Mouse (Mus musculus) frontal cortex, postnatal 25 days (tissue): ENCODE data around the gene Rapgefl1.

Experiments
- DNase-seq, 2 experiments: peaks; one replicate each; pipeline ENCODE4 v3.0.0; 2022; ENCODE audit warnings: low spot score in 2 of 2

The Rapgefl1 gene

DNA sequence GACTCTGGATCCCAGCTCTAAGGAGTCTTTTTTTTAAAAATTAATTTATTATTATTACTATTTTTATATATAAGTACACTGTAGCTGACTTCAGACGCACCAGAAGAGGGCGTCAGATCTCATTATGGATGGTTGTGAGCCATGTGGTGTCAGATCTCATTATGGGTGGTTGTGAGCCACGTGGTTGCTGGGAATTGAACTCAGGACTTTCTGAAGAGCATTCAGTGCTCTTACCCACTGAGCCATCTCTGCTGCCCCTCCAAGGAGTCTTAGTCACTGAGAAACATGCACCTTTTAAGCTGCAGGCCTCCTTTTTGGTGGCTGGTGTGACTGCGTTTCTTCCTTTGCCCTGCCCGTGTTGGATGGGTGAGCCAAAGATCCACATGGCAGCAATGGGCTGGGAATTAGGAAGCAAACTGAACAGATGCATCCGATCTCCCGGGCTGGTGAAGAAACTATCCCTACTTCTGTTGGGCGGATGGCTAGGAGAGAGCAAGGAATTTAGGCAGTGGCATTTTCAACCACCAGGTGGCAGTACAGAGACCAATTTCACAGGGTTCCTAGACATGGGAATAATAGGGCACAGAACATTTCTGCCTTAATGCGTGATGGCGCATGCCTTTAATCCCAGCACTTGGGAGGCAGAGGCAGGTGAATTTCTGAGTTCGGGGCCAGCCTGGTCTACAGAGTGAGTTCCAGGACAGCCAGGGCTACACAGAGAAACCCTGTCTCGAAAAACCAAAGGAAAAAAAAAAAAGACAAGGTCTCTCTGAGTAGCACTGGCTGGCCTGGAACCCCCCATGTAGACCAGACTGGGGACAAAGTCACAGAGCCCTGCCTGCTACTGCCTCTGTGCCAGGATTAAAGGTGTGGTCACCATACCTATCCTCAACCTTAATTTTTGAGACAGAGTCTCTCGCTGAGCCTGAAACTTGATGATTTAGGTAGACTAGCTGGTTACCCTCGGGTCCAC lies 22.5 kb downstream of the Rapgefl1 start:
- DNase-seq = peak; percentile 86 to 92

DNA sequence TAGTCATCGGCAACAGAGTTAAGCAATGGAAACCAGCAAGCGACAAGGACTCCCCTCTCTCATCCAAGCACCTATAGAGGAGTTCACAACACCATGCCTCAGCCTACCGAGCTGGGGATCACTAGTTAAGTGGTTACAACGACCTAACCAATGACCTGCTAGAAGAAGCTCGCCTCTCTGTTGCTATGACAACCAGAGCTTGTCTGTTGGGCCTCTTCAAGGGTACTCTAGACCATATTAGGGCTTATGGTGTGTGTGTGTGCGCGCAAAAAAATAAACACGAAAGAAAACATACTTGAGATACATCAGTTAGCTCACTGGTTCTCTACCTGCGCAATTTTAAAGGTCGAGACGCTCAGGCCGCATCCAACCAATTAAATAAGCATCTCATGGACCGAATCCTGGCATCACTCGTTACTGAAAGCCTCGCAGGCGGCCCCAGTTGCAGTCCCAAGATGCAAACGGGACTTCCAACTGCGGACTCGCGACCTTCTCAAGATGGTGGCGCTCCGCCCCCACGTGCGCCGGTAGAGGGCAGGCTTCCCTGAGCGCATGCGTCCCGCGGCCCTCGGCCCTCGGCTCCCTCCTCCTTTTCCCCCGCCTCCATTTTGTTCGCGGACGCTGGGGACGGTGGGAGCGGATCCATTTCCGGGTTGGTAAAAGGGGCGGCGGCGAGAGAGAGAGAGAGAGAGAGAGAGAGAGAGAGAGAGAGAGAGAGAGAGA lies 26.6 kb downstream of the Rapgefl1 start, which contains the start of gene Wipf2:
Wipf2 (plus strand) TSS at position 611 of the 723 bp plus-strand sequence.
- peak; percentile 91 to 94 for DNase-seq

DNA sequence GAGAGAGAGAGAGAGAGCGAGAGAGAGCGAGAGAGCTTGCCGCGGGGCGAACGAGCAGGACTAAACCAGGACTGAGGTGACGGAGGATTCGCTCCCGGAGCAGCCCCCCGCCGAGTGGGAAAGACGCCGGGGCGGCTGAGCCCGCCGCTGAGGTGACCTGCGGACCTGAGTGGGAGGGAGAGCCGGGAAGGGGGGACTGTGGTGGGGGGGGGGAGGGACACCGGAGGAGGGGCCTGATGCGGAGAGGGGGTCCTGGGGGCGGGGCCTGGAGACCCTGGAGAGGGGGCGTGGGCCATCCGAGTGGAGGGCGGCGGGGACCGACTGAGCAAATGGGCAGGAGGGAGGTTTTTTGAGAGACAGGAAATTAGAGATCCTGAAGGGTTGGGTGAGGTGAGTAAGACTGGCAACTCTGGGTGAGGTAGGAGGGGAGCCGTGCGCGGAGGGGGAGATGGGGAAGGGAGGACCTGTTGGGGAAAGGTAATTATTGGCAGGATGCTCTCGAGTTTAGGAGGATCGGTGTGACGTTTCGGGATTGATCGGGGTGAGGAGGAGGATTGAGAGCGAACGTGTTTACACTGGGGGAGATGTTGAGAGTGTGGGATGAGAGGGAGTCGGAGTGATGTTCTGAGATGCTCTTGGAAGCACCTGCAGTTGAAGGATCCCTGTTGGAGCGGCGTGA lies 27.3 kb downstream of the Rapgefl1 start:
- no peak for DNase-seq

DNA sequence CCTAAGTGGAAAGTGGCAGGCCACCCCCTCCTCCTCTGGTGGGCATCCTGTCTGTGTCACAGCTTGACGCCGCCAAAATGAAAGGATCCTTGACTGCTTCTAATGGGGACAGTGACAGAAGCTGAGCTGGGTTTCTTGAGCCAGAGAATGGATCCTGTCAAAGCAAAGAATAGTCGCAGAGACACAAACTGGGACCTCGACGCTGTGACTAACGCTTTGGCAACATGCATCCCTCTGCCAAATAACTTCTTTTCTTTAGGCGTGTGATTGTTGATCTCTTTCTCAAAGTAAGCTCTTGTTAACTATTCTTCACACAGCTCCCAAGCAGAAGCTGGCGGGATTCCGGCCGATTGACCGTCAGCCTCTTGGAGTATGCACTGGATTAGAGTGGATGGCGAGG lies 30.7 kb downstream of the Rapgefl1 start:
- DNase-seq = no peak

DNA sequence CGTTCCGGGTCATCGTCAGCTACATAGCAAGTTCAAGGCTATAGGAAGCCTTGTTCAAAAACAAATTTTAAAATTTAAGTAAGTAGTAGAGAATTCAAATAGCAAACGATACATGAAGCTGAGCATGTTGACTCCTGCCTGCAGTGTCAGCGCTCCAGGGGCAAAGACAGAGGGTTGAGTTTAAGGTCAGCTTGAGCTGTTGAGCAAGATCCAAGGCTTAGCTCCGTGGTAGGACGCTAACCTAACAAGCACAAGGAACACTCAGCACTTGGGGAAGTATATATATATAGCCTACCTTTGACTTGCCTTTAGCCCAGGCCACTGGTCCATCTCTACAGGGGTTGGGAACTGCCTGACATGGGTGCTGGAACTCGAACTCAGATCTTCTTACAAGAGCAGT lies 33.3 kb downstream of the Rapgefl1 start:
- DNase-seq = no peak

DNA sequence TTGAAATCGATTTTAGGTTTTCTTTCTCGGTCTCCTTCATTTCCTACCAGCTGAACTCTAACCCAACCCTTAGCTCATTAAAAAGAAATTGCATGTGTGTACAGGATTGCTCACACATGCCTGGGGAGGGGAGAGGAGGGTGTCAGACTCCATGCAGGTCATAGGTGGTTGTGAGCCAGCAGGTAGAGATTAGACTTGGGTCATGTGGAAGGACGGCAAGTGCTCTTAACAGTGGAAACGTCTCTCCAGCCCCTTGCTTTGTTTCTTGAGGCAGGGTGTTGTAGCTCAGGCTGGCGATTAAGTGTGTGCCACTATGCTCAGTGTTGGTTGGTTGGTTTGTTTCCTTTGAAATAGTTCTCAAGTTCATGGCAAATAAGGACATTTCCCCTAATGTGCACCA lies 34.2 kb downstream of the Rapgefl1 start:
- no peak for DNase-seq

DNA sequence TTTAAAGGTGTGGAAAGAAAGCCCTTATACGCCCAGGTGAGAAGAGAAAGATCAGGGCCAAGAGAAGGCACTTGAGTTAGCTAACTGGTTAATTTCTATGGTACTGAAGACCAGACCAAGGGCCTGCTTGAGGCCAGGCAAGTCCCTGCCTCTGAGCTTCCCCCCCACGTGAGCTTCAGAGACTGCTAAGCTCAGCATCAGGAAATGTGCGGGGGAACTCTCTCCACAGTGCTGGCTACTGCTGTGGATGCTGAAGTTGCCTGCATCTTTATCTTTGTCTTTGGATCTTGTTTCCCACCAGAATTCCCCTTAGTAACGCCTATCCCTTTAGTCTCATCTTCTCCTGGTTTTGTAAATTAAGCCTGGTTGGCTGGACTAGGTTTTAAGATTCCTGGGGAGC lies 34.8 kb downstream of the Rapgefl1 start:
- no peak for DNase-seq

DNA sequence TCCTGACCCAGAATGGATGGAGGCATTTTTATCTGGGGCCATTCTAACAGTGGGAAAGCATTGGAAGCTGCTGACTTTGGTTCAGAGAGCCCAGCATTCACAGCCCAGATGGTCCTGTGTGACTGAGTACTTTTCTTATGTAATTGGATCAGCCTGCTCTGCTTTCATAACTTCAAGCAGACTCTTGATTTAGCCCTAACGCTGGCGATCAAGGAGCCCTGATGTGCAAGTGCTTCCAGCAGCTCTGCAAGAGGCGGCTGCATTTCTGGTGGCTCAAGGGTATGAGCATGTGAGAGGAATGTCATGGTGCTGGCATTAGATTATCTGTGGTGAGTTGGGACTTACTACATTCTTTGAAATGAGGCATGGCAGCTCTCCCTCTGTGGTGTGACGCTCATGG lies 35.5 kb downstream of the Rapgefl1 start:
- DNase-seq = peak; percentile 36 to 40

DNA sequence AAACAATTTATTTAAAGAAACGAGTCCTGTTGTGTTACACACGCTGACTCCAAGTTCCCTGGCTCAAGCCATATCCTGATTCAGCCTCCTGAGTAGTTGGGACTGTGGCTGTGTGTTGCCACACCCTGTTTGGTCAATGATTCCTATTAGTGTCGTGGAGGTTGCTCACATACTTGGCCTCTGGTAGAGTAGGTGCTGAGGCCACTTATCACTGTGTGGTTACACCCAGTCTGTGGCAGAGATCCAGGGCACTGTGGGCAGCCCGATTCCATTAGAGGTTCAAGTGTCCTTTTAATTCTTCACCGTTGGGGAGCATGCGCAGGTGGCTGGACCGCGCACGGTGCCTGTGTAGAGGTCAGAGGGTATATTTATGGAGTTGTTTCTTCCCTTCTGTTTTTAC lies 37.3 kb downstream of the Rapgefl1 start:
- no peak for DNase-seq

DNA sequence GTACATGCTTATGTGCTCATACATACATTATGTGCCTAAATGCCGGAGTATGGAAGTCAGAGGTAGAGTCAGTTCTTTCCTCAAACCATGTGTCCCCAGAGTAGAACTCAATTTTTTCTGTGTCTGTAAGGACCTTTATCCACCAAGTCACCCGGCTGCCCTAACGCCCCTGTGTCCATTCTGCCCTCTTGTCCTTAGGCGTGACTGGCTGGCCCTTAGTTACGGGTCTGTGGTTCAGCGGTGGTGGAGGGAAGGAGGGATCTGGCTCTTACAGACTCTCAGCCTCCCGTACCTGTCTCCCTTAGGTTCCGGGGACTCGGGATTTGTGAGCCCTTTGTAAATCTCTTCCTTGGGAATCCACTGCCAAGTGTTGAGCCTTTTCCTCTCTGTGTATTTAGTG lies 40.4 kb downstream of the Rapgefl1 start:
- no peak for DNase-seq

DNA sequence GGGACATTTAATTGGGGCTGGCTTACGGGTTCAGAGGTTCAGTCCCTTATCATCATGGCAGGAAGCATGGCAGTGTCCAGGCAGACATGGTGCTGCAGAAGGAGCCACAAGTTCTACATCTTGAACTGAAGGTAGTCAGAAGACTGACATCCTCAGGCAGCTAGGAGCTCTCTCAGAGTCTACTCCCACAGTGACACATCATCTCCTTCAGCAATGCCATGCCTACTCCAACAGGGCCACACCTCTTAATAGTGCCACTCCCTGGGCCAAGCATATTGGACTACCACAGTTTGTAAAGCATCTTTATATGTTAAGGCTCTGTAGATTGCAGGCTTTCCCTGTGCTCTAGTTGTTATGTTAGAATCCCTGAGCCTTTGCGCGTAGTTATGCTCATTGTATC lies 51.1 kb downstream of the Rapgefl1 start:
- DNase-seq = no peak

DNA sequence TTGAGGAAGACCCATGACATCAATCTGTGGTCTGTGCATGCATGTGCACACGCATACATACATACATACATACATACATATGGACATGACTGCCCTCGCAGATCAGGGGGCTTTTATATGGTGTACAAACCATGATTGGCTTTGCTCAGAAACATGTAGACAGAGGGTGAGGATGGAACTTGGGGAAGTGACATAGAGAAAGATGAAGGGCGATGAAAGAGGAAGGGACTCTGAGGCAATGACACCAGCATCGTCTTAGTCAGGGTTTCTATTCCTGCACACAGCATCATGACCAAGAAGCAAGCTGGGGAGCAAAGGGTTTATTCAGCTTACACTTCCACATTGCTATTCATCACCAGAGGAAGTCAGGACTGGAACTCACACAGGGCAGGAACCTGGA lies 52.5 kb downstream of the Rapgefl1 start:
- DNase-seq = no peak

DNA sequence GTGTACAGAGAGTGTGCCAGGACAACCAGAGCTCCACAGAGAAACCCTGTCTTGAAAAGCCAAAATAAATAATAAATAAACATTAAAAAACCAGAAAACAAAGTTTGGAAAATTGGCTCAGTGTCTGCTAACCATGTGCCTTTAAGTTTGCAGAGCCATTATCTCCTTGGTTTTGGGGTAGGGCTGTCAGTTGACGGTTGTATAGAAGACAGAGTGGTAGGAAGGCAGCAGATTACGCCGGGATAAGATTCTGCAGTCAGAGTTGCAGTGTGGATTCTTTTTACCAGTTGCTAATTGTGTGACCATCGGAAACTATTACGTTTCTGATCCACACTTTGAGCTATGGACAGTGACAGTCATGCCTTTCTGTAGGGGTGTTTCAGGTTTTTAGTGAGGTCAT lies 53.4 kb downstream of the Rapgefl1 start:
- no peak for DNase-seq

DNA sequence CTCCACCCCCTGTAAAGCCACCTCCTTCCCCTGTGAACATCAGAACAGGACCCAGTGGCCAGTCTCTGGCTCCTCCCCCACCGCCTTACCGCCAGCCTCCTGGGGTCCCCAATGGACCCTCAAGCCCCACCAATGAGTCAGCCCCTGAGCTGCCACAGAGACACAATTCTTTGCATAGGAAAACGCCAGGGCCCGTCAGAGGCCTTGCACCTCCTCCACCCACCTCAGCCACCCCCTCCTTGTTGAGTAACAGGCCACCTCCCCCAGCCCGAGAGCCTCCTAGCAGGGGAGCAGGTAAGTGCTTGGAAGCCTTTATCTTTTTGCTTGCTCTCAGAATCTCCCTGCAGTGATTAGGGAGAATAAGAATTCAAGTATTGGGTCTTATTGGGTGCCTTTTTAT lies 55.8 kb downstream of the Rapgefl1 start:
- no peak for DNase-seq

DNA sequence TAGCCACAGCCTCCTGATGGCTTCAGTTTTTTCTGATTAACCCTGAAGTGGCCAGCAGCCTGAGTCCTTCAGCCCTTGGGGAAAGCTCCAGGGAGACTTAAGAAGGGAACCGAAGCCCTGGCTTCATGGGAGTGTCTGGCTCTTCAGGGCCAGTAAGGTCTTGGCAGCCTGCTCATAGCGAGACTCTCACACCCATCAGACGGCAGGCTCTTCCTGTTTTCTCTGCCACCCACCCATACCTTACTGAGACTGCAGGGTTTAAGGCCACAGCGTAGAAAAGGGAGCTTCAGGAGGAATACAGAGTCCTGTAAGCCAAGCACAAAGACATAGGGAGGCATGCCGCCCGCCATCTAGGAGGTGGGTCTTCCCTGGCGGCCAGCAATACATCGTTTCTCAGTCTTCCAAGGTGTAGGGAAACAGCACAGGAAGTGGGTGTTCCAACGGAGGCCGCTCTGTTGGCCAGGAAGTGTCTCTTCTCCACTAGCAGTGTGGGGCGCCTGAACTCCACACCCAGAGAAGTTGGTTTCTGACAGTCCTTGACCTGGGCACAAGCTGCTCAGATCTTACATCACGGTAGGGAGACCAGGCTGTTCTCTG lies 64.0 kb downstream of the Rapgefl1 start:
- DNase-seq = no peak

DNA sequence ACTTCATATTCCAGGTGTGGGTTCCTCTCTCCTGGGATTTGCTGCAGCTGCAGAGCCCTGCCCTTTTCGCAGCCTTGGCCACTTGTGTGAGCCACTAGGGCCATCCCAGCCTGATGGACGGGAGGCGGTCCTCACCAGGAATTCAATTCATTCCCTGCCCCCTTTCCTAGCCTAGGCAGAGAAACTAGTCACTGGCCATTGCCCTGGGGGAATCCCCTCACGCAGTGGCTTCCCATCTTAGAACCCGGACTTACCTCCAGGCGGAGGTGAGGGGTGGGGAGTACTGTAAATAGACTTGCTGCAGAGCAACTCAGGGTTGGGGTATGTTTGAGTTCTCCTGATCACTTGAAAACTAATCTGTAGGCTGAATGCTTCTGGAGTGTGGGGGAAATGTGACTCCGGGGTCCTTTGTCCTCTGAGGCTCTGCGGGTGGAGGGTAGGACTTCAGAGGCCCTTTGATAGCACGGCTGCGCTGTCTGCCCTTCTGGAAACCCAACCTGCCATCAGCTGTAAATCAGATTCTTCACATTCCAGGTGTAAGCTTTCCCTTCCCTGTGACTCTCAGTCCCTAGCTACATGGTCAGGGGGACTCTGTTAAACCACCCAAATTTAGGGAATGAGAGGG lies 66.1 kb downstream of the Rapgefl1 start:
- no peak for DNase-seq
